Mouse (Mus musculus) embryo, embryonic 9.5 days (tissue): Measurements from ENCODE around the gene Tcf7.

Experiments
- DNase-seq: peaks from one replicate; pipeline ENCODE4 v3.0.0-alpha.2; 2017; ENCODE audit errors: extremely low spot score

The Tcf7 gene

GRCm38 (mm10) chr11:52283596-52284571 lies 1.1 kb upstream of the Tcf7 start:
- DNase-seq = peak; percentile 67

GRCm38 (mm10) chr11:52282420-52282773 lies 417 bp downstream of the Tcf7 start:
- DNase-seq = no peak

GRCm38 (mm10) chr11:52281568-52282328 lies 1.1 kb downstream of the Tcf7 start:
- no peak for DNase-seq

- no peak for DNase-seq
These were observed 2.0 kb downstream of the Tcf7 start for GRCm38 (mm10) chr11:52280566-52281455.

GRCm38 (mm10) chr11:52279611-52280145 lies 3.1 kb downstream of the Tcf7 start:
- DNase-seq = no peak

GRCm38 (mm10) chr11:52278991-52279390 lies 3.8 kb downstream of the Tcf7 start:
- DNase-seq = no peak

- DNase-seq = no peak
These were observed 4.7 kb downstream of the Tcf7 start for GRCm38 (mm10) chr11:52278164-52278563.

GRCm38 (mm10) chr11:52277433-52278150 lies 5.2 kb downstream of the Tcf7 start:
- DNase-seq = no peak

GRCm38 (mm10) chr11:52276961-52277391 lies 5.8 kb downstream of the Tcf7 start:
- no peak for DNase-seq

- no peak for DNase-seq
These were observed 6.8 kb downstream of the Tcf7 start for GRCm38 (mm10) chr11:52275774-52276555.

GRCm38 (mm10) chr11:52275366-52275765 lies 7.4 kb downstream of the Tcf7 start:
- DNase-seq = no peak

- no peak for DNase-seq
These were observed 8.2 kb downstream of the Tcf7 start for GRCm38 (mm10) chr11:52274456-52275112.

- no peak for DNase-seq
These were observed 8.9 kb downstream of the Tcf7 start for GRCm38 (mm10) chr11:52273942-52274330.

- DNase-seq = no peak
These were observed 9.5 kb downstream of the Tcf7 start for GRCm38 (mm10) chr11:52273183-52273941.

- DNase-seq = no peak
These were observed 10.2 kb downstream of the Tcf7 start for GRCm38 (mm10) chr11:52272619-52273018.

- no peak for DNase-seq
These were observed 10.9 kb downstream of the Tcf7 start for GRCm38 (mm10) chr11:52271765-52272495.

GRCm38 (mm10) chr11:52269841-52270240 lies 13.0 kb downstream of the Tcf7 start:
- no peak for DNase-seq
